Mouse (Mus musculus) stomach, embryonic 14.5 days (tissue): ENCODE measurements around the gene Anks3. TPM values are rescaled to one million over a fixed set of nuclear protein-coding genes. Genes with fewer than 3 reads are reported as not detected.

Experiments
- ATAC-seq: fragments of 200-750 bp; cut with Nextera tagmentation; 2 replicates; pipeline ENCODE4 v1.8.0; 2017; ENCODE audit warnings: low read depth, moderate TSS enrichment; ENCODE audit not compliant: insufficient number of reproducible peaks, insufficient read depth, low FRiP score
- H3K27ac ChIP-seq: fragments of 300-500 bp; sonication (generic); 2 replicates; pipeline ENCODE4 v1.5.1; 2014; ENCODE audit warnings: mild to moderate bottlenecking, low read length, moderate library complexity, mixed read lengths
- H3K27me3 ChIP-seq: fragments of 300-500 bp; sonication (generic); 2 replicates; pipeline ENCODE4 v1.6.1; 2014; ENCODE audit warnings: low read length, control low read depth, mixed read lengths; ENCODE audit not compliant: control insufficient read depth, insufficient read depth
- H3K36me3 ChIP-seq: fragments of 300-500 bp; sonication (generic); 2 replicates; pipeline ENCODE4 v1.6.1; 2014; ENCODE audit warnings: mild to moderate bottlenecking, control low read depth, low read length, moderate library complexity, mixed read lengths; ENCODE audit not compliant: control insufficient read depth, insufficient read depth
- H3K4me1 ChIP-seq: fragments of 300-500 bp; sonication (generic); 2 replicates; pipeline ENCODE4 v1.6.1; 2014; ENCODE audit warnings: low read length, control low read depth, mixed read lengths; ENCODE audit not compliant: control insufficient read depth, insufficient read depth
- H3K4me2 ChIP-seq: fragments of 300-500 bp; sonication (generic); replicated peaks from 2 replicates; pipeline ENCODE4 v1.6.1; 2014; ENCODE audit warnings: low read depth, low read length, control low read depth
- H3K4me3 ChIP-seq: fragments of 300-500 bp; sonication (generic); 2 replicates; pipeline ENCODE4 v1.5.1; 2014; ENCODE audit warnings: low read depth, low read length, control low read depth
- H3K9ac ChIP-seq: fragments of 300-500 bp; sonication (generic); replicated peaks from 2 replicates; pipeline ENCODE4 v1.6.1; 2014; ENCODE audit warnings: low read depth, mild to moderate bottlenecking, control low read depth, low read length, moderate library complexity, mixed read lengths
- H3K9me3 ChIP-seq: fragments of 300-500 bp; sonication (generic); 2 replicates; pipeline ENCODE4 v1.6.1; 2016; ENCODE audit warnings: low read depth, low read length, control low read depth; ENCODE audit not compliant: control insufficient read depth
- WGBS: fragments of 180-500 bp; shearing (Covaris S2); extraction: QIAGEN DNeasy Blood & Tissue Kit; methylation state at CpG from one replicate; pipeline ENCODE4 v1.1.7; 2014; 5-methylcytosine and 5-hydroxymethylcytosine counted together
- polyA plus RNA-seq: library from polyadenylated mRNA; unstranded; fragments of >200 nt; fragmentation: Nextera tagmentation; extraction: Ambion mirVana; gene quantifications from 2 replicates; pipeline ENCODE4 v1.2.1, GENCODE M21; 2014

Gene Anks3
- polyA plus RNA-seq, 1 experiment from 2014 or later: 54.1 TPM

- Histone ChIP-seq H3K9ac (no peak overlapping the region), H3K4me2 (no peak overlapping the region), H3K4me1 (peaks cover 8% of the 10 kb centered on the region; the same call in 1 of the 2 replicates), H3K9me3 (no peaks in the 10 kb centered on the region), H3K36me3 (peaks cover 57% of the 10 kb centered on the region), H3K4me3 (0 out of 2 replicates have a peak overlapping the region, but pooled peaks have one; percentile 67), H3K27ac (no peak overlapping the region), H3K27me3 (no peaks in the 10 kb centered on the region)
- ATAC-seq: no peak
- WGBS: 81% methylated on average over 10 of the region's 10 CpGs
Measured at GRCm38 (mm10) chr16:4940311-4940850, 23.6 kb downstream of the Anks3 start.

GRCm38 (mm10) chr16:4939412-4939811 lies 24.6 kb downstream of the Anks3 start:
- under 1% methylated on average over 16 of the region's 16 CpGs for WGBS
- H3K27me3 ChIP-seq: no peaks in the 10 kb centered on the region
- ATAC-seq: peak; percentile 53; the same call in 1 of the 2 replicates
- H3K36me3 ChIP-seq: peaks cover 62% of the 10 kb centered on the region
- H3K9ac ChIP-seq: peak overlapping the region; percentile 60
- peaks cover 8% of the 10 kb centered on the region; the same call in 1 of the 2 replicates for H3K4me1 ChIP-seq
- peak overlapping the region; percentile 67 for H3K4me3 ChIP-seq
- peak overlapping the region; percentile 75; the same call in 1 of the 2 replicates for H3K27ac ChIP-seq
- no peaks in the 10 kb centered on the region for H3K9me3 ChIP-seq
- peak overlapping the region; percentile 82 for H3K4me2 ChIP-seq

- peaks cover 8% of the 10 kb centered on the region; the same call in 1 of the 2 replicates for H3K4me1 ChIP-seq
- H3K4me2 ChIP-seq: peak overlapping the region; percentile 82
- under 1% methylated on average over 28 of the region's 28 CpGs for whole genome bisulfite sequencing
- H3K27ac ChIP-seq: peak overlapping the region; percentile 75; the same call in 1 of the 2 replicates
- peak overlapping the region; percentile 67 for H3K4me3 ChIP-seq
- peak; percentile 95 for ATAC-seq
- no peaks in the 10 kb centered on the region for H3K27me3 ChIP-seq
- no peaks in the 10 kb centered on the region for H3K9me3 ChIP-seq
- H3K9ac ChIP-seq: peak overlapping the region; percentile 60
- peaks cover 66% of the 10 kb centered on the region for H3K36me3 ChIP-seq
Measured at GRCm38 (mm10) chr16:4938989-4939388, 25.0 kb downstream of the Anks3 start.

GRCm38 (mm10) chr16:4938461-4938860 lies 25.5 kb downstream of the Anks3 start, which contains the start of gene Nudt16l1:
Gene Nudt16l1, plus strand, starts transcription at chr16:4938761.
- Histone ChIP-seq H3K27ac (peak within 1 kb of the TSS; percentile 75; the same call in 1 of the 2 replicates), H3K27me3 (no peaks in the 10 kb centered on the region), H3K9me3 (no peaks in the 10 kb centered on the region), H3K4me1 (peaks cover 8% of the 10 kb centered on the region; the same call in 1 of the 2 replicates), H3K4me3 (peak within 1 kb of the TSS; percentile 67), H3K9ac (peak within 1 kb of the TSS; percentile 60), H3K4me2 (peak within 1 kb of the TSS; percentile 82), H3K36me3 (peaks cover 64% of the 10 kb centered on the region)
- no peak for ATAC-seq
- 2% methylated on average over 2 of the region's 2 CpGs for WGBS

- H3K4me1 ChIP-seq: peaks cover 8% of the 10 kb centered on the region; the same call in 1 of the 2 replicates
- no peak for ATAC-seq
- no peak overlapping the region for H3K4me3 ChIP-seq
- 85% methylated on average over 8 of the region's 8 CpGs for WGBS
- H3K9me3 ChIP-seq: no peaks in the 10 kb centered on the region
- H3K4me2 ChIP-seq: no peak overlapping the region
- H3K9ac ChIP-seq: no peak overlapping the region
- H3K27me3 ChIP-seq: no peaks in the 10 kb centered on the region
- no peak overlapping the region for H3K27ac ChIP-seq
- peaks cover 63% of the 10 kb centered on the region for H3K36me3 ChIP-seq
Measured at GRCm38 (mm10) chr16:4937351-4938190, 26.4 kb downstream of the Anks3 start.

- Histone ChIP-seq H3K4me3 (no peak overlapping the region), H3K4me2 (no peak overlapping the region), H3K9ac (no peak overlapping the region), H3K36me3 (peaks cover 61% of the 10 kb centered on the region), H3K27me3 (no peaks in the 10 kb centered on the region), H3K4me1 (peaks cover 8% of the 10 kb centered on the region; the same call in 1 of the 2 replicates), H3K27ac (peak overlapping the region; percentile 44; the same call in 1 of the 2 replicates), H3K9me3 (no peaks in the 10 kb centered on the region)
- 90% methylated on average over 10 of the region's 10 CpGs for WGBS
- ATAC-seq: no peak
Measured at GRCm38 (mm10) chr16:4935931-4936703, 27.9 kb downstream of the Anks3 start.

GRCm38 (mm10) chr16:4935430-4935829 lies 28.6 kb downstream of the Anks3 start:
- Histone ChIP-seq H3K4me1 (peaks cover 8% of the 10 kb centered on the region; the same call in 1 of the 2 replicates), H3K27me3 (no peaks in the 10 kb centered on the region), H3K4me3 (no peak overlapping the region), H3K9me3 (no peaks in the 10 kb centered on the region), H3K9ac (no peak overlapping the region), H3K27ac (no peak overlapping the region), H3K4me2 (no peak overlapping the region), H3K36me3 (peaks cover 61% of the 10 kb centered on the region)
- WGBS: 95% methylated on average over 31 of the region's 31 CpGs
- ATAC-seq: no peak

GRCm38 (mm10) chr16:4932429-4932828 lies 31.6 kb downstream of the Anks3 start:
- no peaks in the 10 kb centered on the region for H3K27me3 ChIP-seq

More at GRCm38 (mm10) chr16:4932429-4932828, 31.6 kb downstream of the Anks3 start:
- ATAC-seq: no peak
- Histone ChIP-seq H3K36me3 (peaks cover 79% of the 10 kb centered on the region), H3K4me3 (no peak overlapping the region), H3K27ac (no peak overlapping the region), H3K4me1 (no peaks in the 10 kb centered on the region), H3K9me3 (no peaks in the 10 kb centered on the region), H3K9ac (no peak overlapping the region), H3K4me2 (no peak overlapping the region)
- 88% methylated on average over 3 of the region's 3 CpGs for WGBS
